Mouse (Mus musculus) frontal cortex, postnatal 25 days (tissue): ENCODE results near the gene Zfp444.
"Not testable (repeated sequence)": the region's sequence is repeated elsewhere in the genome, so short reads cannot be mapped to it uniquely, and the experiment has no call there.

Experiments used
- DNase-seq, 2 experiments: peaks; one replicate each; pipeline ENCODE4 v3.0.0; 2022; ENCODE audit warnings: low spot score in 2 of 2

Zfp444 gene

DNA sequence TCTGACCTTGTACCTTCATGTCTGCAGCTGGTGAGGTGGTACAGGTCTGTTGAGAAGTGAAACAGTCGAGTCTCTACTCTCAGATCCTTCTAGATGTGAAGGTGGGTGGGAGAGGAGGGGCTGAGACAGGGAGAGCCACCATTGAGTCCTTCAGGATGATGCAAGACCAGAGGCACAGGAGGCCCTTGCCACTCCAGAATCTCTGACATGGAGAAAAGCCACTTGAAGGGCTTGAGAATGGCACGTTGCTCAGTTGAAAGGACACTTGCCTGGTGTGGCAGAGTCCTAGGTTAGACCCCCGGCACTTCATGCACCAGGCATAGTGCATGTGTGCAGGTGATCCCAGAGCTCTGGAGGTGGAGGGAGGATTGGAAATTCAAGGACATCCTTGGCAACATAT lies 10.5 kb upstream of the Zfp444 start:
- DNase-seq: no peak

DNA sequence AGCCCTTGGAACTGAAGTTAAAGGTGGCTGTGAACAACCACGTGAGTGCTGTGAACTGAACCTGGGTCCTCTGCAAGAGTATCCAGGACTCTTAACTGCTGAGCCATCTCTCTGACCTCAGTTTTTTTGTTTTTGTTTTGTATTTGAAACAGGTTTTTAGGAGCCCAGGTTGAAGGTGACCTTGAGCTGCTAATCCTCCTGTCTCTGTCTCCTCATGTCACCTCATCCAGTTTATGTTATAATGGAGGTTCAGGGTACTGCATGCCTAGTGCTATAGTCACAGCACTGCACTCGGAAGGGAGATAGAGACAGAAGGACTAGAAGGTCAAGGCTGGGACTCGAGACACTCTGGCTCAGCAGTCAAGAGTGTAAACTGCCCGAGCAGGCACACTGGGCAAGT lies 9.9 kb upstream of the Zfp444 start:
- DNase-seq: no peak

DNA sequence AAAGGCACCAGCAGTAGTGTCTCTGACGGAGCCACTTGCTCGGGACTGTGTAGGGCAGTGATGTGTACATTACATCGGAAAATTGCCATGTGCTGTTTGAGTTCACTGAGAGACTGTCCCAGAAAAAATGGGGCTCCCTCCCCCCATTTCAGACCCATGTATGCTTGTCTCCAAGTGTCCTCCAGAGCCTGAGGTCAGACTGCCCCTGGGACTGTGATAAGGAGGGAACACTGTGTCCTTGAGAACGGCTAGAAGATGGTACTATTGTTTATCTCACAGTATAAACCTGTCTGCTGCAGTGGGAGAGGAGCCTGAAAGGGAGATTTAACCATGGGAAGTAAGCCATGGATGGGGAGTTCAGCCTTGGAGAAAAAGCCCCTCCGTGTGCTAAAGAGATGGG lies 7.4 kb upstream of the Zfp444 start:
- no peak for DNase-seq

DNA sequence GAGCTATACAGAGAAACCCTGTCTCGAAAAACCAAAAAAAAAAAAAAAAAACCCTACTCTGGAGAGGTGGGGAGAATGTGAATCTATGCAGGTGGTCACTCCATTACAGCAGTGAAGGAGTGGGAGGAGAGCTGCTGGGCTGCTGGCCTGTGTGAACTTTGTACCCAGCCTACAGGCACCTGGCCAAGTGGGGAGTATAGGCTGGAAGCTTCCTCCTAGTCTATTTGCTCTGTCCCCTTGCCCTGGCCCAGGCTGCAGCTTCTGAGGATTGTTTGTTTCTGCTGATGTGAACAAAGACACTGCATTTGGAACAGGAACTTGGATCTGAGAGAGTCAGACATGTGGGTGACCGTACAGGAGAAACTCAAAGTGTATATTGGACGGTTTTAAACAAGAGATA lies 2.6 kb upstream of the Zfp444 start:
- DNase-seq: no peak

DNA sequence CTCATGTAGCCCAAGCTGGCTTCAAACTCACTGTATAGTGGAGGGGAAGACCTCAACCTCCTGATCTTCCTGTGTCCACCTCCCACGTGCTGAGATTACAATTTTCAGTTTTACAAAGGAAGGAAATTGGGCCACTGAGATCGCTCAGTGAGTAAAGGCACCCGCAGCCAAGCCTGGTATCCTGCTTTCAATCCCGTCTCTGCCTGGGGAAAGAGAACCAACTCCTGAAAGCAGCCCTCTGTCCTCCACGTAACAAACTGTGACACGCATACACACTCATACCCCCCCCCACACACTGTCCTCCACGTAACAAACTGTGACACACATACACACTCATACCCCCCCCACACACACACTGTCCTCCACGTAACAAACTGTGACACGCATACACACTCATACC lies 1.6 kb upstream of the Zfp444 start:
- no peak for DNase-seq

DNA sequence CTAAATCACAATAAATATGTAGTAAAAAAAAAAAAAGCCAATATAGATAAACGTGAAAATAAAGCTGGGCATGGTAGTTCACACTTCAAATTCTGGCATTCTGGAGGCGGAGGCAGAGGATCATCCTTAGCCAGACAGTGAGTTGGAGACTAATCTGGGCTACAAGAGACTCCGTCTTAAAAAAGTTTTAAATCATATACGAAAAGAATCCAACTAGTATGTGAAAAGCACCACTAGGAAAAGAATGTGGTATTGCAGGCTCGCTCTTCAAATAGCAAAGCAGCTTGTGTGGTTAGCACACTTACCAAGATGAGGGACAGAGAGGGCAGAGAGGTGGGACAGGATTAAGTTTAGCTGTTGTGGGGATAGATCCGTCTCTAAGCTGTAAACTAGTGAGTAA lies 1.2 kb upstream of the Zfp444 start:
- no peak for DNase-seq

DNA sequence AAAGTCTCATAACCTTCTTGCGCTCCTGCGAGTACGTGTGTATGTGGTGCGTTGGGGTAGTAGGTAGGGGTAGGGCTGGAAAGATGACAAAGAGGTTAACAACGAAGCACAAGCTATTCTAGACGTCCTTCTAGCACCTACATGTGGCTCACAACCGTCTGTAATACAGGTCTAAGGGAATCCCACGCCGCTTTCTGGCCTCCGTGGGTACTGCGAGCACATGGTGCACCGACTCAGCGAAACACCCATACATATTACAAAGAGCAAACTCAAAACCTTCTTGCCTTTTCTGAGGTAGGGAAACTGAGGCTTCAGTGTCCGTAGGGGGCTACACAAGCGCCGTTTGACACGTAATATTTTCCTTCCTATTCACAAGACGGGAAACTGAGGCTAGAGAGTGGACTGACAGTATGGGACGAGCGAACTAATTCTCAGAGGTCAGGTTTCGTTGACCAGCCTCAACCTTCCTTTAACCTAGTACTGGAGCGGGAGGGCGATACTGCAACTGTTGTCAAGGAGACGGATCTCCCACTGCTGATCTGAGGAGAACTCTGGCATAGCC lies 501 bp upstream of the Zfp444 start:
- peak; percentile 40 to 55 for DNase-seq

DNA sequence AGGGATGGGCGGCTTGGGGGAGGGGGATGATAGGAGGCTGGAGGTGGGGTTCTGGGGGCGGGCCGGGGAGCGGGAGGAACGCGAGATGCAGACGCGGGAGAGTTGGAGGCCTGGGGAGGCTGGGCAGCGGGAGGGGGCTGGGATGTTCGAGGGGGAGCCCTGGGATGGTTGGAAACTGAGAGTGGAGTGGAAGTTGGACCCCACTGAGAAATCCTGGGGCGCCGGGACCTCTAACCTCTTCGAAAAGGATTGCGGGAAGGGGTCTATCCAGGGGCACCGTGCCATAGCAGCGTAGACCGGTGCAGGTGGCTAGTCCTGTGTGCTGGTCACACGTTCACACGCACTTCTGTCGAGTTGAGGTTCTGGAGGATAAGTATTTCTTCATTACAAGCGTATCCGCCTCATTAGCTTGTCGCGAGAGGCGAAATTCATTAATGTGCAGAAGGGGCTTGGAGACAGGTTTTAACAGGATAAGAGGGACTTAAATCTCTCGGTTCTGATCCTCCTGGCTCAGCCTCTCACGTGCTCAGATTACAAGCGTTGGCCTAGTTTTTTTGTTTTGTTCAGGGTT lies 733 bp downstream of the Zfp444 start:
- no peak for DNase-seq

DNA sequence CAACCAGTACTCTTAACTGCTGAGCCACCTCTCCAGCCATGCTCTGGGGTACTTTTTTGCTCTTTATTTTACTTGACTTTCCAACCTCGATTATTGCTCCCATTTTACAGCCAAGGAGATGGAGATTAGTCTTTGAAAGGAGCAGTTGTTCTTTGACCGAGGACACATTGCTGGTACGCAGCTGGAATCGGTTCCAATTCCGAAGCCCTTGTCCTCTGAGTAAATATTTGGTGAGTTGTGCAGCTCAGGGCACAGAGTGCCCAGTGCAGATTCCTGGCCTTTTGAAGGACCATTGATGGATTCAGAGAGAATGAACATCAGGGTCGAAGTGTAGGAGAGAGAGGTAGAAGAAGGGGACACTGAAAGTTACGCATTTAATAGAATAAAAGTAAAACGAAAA lies 1.8 kb downstream of the Zfp444 start:
- no peak for DNase-seq

DNA sequence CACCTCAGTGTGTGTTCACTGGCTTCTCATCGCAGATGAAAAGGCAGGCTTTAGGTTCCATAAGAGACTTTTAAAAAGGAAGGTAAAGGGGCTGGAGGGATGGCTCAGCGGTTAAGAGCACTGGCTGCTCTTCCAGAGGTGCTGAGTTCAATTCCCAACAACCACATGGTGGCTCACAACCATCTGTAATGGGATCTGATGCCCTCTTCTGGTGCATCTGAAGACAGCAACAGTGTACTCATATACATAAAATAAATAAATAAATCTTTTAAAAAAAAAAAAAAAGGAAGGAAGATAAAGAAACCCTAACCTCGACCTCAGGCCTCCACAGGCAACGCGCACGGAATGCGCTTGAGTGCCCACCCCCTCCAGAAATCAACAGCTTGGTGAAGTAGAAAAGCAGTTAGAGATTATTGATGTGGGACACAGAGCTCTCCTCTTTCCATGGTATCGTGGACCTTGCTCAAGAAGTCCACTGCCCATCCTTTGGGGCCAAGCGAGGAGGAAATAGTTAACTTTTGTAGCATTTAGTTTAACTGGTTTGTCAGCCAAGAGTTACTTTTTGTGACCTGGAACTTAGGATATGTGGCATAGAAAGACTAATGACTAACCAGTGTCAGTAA lies 2.5 kb downstream of the Zfp444 start:
- not testable (repeated sequence) for DNase-seq

DNA sequence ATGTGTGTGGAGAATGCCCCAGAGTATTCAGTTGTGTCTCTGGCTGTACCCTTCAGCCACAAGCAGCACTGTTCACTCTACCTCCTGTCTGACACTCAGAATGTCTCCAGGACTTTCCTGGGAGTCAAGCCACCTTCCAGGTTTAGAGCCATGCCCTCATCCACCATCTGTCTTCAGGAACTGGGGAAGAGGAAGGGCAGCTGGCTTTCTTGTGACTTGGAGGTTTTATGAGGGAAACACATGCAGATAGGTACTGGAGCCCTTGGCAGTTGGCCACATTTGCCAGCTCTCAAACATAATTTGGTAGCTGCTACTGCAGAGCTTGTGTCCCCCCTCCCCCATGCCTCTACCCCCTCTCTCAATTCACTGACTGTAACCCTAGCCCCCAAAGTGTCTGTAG lies 7.0 kb downstream of the Zfp444 start:
- no peak for DNase-seq

DNA sequence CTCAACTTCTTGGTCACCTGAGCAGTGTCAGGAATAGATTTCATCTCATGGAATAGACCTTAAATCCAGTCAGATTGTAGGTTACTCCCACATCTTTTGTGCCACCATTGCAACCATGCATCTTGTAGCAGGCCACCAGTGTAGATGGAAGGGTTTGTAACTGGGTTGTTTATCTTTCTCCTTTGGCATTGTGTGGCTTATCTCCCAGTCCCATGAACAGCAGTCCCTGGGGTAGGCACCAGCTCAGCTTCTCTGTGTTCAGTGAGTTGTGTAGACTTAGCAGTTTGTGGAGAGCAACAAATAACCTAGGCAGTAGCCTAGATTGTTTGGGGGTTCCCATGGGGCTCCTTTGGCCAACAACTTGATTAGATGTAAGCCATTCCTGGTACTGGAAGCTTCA lies 10.9 kb downstream of the Zfp444 start:
- DNase-seq: no peak

DNA sequence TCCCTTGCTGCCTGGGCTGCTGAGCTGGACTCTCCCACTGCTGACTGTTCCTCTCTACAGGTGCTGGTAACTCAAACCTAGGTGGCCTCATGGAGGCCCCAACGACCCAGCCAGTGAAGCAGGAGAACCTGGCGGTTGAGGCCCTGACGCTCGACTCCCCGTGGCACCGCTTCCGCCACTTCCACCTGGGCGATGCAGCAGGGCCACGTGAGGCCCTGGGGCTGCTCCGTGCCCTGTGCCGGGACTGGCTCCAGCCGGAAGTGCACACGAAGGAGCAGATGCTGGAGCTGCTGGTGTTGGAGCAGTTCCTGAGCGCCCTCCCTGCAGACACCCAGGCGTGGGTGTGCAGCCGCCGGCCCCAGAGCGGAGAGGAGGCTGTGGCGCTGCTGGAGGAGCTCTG lies 11.8 kb downstream of the Zfp444 start:
- DNase-seq: no peak

DNA sequence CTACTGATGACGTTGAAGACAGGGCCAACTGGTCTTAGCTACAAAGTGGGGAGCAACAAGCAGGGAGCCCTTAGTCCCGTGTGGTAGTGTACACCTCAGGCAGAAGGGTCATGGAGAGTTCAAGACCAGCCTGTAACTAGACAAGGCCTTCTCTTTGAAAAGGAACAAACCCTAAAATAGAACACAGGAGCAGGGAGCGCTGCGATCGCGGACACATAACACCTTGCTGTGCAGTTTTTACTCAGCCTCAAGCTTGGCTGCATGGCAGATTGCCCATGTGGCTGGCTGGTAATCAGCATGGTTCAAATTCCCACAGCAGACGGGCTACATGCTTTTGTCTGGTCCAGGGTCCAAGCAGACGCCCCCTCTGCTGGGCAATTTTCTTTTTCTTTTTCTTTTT lies 12.5 kb downstream of the Zfp444 start:
- DNase-seq: no peak

DNA sequence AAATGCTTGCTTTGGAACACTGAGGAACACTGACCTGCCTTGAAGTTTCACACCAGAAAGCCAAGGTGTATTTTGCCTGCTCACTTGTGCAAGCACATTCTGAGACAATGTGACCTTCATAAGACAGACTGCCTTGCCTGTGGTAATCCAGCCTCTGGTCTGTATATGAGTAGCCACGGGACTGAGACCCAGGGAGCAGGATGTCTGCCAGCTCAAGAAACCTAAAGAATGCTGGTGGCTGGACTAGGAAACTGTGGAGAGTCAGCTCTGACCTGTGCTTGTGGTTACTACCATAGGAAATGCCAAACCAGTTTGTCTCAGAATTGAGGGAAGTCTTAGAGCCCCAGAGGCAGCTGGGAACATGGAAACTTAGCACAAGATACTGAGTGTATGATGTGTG lies 13.4 kb downstream of the Zfp444 start:
- DNase-seq: no peak

DNA sequence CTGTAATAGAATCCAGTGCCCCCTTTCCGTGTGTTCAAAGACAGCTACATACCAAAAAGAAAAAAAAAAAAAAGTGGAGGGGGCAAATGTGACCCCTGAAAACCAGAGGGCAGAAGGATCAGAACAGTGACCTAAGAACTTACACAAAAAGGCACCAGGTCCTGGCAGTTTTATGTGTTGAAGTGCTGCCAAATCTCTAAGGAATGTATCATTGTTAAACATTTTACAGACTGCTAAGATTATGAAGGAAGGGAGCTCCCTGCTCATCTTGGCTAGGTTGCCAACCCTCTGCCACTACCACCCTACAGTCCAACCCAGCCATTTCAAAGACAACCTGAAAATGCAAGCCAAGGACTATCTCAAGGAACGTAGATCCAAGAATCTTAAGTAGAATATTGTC lies 14.2 kb downstream of the Zfp444 start:
- no peak for DNase-seq

DNA sequence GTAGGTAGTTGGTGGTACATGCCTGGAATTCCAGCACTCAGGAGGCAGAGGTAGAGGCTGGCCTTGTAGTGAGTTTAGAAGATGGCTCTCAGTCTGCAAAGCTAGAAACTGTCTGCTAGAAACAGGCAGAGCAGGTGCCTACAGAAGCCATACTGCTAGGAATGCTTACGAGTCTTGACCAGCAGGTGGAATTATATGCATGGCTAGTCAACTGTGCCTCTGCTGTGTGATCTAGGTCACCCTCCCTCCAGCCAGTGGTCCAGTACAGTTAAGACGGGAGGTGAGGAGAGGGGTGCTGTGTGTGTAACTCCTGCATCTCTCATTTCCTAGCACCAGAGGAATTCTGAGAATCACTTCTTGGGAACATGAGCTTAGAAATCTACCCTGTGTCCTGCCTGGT lies 14.7 kb downstream of the Zfp444 start:
- DNase-seq: no peak

DNA sequence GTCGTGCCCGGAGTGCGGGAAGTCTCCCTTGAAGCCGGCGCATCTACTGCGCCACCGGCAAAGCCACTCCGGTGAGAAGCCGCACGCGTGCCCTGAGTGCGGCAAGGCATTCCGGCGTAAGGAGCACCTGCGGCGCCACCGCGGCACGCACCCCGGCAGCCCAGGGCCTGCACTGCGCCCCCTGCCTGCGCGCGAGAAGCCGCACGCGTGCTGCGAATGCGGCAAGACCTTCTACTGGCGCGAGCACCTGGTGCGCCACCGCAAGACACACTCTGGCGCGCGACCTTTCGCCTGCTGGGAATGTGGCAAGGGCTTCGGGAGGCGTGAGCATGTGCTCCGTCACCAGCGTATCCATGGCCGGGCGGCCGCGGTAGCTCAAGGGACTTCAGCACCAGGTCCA lies 17.5 kb downstream of the Zfp444 start:
- no peak for DNase-seq

DNA sequence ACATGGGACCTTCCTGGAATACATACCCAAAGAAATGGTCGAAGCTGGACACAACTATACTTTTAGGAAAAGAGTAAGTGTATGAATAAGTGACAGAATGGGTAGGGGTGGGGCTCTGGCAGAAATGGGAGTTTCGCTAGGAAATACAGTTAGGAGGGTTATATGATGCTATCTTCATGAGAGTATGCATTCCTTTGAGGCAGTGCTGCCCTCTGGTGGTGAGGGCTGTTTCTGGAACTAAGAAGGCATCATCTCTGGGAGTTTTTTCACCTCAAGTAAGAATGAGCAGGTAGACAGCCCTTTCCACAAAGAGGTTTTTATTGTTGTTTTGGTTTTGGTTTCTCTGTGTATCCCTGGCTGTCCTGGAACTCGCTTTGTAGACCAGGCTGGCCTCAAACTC lies 19.4 kb downstream of the Zfp444 start:
- DNase-seq: peak; percentile 79 to 84

DNA sequence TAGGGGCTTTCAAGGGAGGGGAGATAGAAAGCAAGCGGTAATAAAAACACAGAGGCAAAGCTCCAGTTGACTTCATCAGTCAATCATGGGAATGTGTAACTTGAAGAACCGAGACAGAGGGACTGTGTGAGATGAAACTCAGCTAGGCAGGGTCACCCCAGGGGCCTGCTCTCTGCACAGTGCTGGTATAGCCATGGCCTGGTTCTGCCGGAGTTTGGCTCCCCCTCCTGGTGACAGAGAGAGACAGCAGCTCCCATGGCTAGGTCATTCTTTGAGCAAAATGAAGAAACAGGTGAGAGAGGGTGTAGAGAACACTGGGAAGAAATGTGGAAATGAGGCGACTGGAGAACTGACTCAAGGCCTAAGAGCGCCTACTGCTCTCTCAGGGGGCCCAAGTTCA lies 22.1 kb downstream of the Zfp444 start:
- peak in 1 of 2 experiments; percentile 47 for DNase-seq

DNA sequence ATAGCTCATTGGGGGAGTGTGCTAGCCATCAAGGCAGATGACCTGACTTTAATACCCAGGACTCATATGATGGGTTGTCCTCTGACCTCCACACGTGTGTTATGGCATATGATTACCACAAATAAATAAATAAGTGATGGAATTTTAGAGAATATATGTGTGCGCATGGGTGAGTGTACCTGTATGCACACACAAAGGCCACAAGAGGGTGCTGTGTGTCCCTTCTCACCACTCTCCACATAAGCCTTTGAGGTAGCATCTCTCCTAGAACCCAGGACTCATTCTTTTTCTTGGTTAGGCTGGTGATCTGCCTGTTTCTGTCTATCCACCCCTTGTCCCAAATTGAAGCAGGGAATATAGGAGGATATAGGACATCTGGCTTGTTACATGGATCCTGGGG lies 23.8 kb downstream of the Zfp444 start:
- DNase-seq: no peak

DNA sequence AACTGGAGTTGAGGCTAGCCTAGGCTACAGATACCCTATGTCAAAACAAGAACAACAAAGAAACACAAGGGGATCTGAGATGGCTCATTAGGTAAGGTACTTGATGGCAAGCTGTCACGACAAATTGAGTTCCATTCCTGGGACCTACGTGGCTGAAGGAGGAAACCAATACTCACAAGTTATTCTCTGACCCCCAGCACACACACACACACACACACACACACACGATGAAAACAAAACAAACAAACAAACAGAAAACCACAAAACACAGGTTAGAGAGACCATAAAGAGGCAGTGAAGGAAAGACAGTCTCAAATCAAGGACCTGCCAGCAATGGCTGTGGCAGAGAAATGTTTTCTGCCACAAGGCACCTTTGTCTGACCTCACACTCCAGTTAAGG lies 24.8 kb downstream of the Zfp444 start, which contains the start of gene Galp:
Gene Galp, plus strand, starts transcription at position 301 of the 400 bp plus-strand sequence.
- DNase-seq: no peak

DNA sequence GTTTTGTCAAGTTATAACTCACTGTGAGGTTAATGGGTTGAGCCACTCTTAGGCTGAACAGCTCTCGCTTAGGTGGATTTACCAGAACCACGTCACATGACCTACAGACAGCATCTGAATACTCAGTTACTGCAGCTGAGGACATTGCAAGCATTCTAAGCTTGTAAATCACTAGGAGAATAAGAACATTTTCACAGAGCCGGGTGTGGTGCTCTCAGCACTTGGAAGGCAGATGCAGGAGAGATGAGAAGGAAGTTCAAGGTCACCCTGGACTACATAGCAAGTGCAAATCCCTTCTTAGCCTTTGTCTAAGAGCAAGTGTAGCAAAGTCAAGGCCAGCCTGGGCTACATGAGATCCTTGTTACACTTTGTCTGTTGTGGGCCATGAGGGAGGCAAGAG lies 32.2 kb downstream of the Zfp444 start:
- DNase-seq: no peak

DNA sequence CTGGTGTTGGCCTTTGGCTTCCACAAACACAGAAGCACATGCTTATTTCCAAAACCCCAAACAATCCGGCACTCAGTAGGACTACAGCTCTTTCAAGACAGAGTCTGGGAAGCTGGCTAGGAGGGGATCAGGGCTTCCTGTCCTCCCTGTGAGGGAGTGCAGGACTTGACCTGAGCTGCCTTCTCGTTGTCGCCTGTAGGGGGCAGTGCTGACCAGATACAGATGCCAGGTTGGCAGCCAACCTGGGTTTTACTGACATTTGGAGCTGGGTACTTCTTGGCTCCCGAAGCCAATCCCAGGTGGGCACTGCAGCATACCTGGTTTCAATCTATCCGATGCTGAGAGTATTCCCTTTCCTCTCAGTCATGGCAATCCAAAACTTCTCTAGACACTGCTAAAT lies 41.1 kb downstream of the Zfp444 start:
- DNase-seq: no peak
